Mouse (Mus musculus) gonadal fat pad, adult 2 months (tissue): ENCODE measurements around the gene Col4a1. TPM values are rescaled to one million over a fixed set of nuclear protein-coding genes. Genes with fewer than 3 reads are reported as not detected.

ENCODE experiments used
- DNase-seq: peaks from one replicate; pipeline ENCODE4 v3.0.0-alpha.2; 2012; ENCODE audit warnings: low read depth
- polyA plus RNA-seq: library from polyadenylated mRNA; depleted of rRNA; stranded (reverse); fragments of >200 nt; gene quantifications from 2 replicates; pipeline ENCODE4 v1.2.3, GENCODE M21; 2012; rRNA removed

Col4a1 gene
- polyA plus RNA-seq, 1 experiment = 759 TPM

DNA sequence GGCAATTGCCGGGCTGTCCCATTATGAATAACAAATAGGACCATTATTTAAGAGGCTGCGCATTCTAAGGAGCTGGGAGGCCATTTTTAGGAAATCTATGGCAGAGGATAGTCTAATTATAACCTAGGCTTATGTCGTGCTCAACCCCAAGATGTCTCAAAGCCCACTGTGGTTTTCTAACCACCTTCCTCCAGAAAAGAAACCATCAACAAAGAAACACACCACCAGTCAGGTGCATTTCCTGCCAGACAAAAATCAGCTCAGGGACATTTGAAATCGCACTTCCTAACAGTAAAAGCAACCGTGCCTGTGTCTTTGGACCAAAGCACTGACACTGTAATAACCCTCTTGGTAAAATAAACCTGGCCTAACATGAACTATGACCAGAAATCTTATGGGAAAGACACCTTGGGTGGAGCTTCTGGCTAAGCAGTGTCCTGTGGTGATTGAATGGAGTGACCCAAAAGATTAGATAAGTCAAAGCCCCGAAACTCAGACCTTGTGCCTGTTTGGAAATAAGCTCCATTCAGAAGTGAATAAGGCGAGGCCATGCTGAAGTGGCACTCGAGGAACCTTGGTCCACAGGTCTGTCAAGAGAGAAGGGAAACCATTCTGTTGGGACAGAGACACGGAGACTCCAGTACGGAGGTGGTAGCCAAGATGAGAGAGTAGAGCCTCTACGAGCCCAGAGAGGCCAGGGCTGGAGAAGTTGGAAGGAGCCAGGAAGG lies 131.0 kb downstream of the Col4a1 start:
- no peak for DNase-seq

DNA sequence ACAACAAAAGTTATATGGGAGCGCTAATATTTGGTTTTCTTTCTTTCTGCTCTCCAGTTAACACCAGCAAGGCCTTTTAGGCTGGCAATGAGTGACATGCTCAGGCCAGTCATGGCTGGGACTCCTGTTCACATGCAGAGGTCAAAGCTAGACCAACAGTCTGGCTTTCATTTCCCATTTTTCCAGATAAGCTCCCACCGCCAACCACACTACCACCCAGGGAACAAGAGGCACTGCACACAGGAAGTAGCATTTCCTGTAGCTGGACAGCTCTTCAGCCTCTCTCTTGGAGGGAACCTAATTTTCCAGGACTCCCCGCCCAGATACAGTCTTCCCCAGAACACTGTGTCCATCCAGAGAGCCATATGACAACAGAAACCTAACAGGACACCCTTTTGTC lies 132.8 kb downstream of the Col4a1 start:
- DNase-seq = no peak

DNA sequence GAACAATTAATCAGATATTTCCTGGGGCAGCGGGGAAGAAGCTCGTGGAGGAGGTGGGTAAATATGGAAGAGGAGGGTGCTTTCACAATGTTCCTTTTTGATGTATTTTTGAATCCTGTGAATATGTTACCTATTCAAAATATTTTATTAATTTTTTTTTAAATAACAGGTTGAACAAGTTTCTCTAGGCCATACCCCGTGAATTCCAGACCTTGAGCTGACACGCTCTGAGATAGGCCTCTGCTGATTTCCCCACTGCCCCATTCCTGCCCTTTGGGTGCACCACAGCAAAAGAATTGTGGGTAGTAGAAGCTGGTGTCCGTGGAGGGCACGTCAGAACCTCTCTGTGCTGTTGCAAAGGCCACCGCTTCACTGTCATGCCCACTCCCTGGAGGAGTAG lies 136.2 kb downstream of the Col4a1 start:
- no peak for DNase-seq

DNA sequence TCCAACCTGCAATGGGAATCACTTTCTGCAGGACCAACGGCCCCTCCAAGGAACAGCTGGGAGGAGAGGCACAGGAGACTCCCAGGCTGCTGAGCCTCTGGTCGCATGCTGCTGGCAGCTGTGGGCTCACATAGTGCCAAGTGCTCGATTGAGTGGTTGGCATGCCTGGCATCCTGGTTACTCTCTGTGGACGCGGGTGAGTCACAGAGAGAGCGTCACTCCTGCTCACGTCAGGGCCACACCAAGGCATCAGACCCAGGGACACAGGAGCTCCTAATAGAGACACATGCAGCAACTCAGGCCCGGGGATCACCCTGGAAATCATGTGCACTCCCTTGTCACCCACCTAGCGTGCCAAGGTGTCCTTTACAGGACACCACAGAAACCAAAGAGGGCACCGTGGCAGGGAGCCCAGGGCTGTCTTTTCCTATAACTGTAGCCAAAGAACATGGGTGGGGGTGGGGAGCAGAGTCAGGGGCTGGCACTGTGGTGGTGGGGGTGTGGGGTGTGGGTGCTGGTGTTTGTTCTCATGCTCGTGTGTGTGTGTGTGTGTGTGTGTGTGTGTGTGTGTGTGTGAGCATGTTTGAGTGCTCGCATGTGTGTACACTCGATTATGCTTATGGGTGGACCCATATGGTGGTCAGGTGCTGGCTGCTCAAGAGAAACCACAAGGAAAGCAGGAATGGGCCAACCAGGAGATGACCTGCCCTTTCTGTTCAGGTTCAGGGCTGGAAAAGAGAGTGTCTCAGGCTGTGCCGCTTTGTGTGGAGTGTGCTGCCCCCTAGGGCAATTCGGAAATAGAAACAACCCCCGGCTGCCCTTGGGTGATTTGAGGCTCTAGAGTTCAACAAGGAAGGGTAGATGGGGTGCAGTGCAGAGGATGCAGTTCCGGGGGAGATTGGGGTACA lies 139.1 kb downstream of the Col4a1 start:
- DNase-seq = no peak

DNA sequence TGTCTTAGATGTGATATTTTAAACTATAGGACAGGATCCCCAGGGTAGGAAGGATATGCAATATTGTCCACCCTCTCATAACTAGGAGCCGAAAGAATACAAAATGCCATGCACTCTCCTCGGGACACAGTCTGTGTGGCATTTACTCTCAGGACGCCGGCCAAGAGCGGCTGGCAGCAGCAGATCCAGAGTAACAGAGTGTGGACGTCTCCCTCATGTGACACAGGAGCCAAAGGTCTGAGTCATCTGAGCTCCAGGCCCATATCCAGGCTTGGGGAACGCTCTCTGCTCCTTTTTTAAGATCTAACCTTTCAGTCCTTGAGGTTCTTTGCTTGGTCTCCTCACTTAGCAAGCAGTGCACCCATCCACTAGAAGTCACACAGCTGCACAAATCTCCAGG lies 141.1 kb downstream of the Col4a1 start:
- no peak for DNase-seq

DNA sequence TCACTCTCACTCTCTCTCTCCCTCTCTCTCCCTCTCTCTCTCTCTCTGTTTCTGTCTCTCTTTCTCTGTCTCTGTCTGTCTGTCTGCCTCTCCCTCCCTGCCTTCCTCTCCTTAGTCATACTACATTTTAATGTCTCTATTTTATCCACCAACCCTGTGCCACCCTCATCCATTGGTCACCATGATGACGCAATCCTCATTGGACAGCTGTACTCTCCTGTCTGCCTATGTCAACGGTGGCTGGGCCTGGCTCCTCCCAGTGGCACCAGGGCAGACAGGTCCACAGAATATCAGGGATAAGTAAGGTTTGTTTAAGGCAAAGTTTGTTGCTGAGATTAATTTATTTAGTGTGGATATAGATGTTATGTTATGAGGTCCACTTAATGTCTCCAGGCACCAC lies 143.2 kb downstream of the Col4a1 start:
- no peak for DNase-seq

DNA sequence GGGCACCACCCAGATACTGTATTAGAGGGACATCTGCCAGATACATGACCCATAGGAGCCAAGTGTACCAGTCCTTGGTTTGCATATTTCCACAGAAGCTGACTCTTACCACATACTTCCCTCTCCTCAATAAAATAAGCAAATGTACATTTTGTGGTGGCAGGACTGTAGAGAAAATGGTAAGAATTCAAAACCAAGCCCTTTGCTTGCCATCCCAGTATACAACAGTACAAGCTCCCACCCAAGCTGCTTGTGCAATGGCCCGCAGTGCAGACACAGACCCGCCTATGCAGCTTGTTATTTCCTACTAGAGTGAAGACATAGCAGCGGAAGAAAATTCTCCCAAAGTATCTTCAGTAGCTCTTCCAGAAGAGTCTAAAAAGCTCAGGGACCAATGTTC lies 143.8 kb downstream of the Col4a1 start:
- no peak for DNase-seq

DNA sequence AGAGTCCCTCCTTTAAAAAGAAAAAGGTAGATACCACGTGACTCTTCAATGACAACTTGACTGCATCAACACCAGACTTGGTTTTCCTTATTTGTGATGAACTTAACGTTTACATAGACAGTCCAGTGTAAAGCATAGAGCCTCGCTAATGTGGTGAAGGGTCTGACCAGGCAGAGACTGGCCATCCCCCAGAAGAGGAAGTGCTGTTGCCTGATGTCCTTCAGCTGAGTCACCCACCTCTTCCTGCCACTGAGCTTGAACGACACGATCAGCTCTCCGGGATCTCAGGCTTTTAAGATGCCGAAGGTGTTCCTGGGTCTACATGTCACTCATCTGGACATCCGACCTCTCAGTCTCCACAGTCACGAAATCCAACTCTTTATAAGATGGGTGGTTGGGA lies 144.7 kb downstream of the Col4a1 start:
- no peak for DNase-seq

DNA sequence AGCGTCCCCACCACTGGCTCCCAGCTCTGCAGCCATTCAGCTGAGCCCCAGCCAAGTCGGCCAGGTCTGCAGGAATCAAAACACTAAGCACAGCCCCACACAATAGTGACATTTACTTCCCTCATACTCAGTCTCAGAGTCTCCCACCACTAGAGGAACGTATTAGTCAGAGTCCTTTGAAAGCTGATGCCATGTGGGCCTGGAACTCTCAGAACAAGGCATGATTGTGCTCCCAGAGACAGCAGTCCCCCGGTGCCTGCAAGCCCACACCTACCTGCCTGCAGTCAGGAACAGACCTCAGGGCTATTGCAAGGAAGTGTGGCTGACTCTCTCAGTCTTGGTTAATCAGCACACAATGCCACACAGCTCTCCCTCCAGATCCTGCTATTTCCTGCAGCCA lies 147.0 kb downstream of the Col4a1 start:
- no peak for DNase-seq

DNA sequence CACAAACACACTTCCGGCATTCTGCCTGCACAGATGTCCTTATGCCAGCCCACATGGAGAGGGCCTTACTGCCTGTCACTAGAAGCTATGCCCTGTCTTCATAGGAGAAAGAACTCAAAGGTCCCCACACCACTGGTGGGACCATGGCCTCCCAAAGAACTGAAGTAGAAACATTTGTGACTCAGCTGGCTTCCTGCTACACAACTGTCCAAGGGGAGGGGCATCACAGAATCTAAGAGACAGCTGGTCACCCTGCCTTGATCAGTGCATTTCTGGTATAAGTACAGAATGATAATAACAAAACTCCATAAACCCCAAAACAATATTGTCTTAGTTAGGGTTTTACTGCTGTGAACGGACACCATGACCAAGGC lies 156.3 kb downstream of the Col4a1 start:
- no peak for DNase-seq

DNA sequence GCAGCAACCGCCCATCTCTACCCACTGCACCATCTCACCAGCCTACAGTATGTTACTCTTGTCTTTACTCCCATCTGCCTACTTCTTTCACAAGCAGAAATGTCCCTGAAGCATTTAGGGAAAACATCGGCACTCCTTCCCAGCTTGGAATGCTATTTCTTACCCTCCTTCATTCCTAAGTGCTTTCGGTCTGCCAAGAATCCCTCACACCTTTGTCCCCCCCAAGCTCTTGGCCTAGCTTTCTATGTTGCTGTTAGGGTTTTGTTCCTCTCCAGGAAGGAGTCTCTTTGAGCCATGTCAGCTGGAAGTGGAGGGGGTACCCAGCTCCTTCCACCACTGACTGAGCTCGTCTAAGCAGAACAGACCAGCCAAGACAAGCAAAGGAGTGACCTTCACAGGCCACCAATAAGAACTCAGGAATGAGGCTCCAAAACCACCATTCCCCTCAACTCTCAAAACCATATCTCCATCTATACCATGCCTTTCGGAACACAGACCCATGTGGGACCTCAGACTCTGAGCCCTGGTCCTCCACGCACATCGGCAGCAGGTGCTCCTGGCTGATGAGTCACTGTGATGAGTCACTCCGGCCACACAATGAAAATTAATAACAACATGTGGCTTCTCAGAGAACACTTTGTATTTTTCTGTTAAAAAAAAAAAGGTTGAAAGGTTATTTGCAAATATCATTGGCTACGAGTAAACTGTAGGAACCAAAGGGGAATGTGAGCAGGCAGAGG lies 156.9 kb downstream of the Col4a1 start:
- DNase-seq = no peak

DNA sequence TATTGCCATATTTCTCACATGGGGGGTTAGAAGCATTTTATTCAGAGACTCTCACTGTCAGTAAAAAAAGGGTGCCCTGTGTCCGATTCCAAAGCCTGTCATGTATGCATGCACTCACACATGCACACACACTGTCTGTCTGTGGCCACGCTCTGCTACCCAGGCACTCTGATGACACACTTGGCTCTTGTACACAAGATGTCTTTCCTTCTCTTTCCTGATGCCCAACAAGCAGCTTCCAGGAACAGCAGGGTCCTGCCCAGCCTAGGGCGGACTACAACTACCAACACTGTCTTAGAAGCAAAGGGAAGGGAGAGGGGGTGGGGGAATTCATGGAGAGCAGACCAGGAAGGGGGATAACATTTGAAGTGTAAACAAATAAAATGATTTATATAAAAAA lies 162.4 kb downstream of the Col4a1 start:
- DNase-seq = no peak

DNA sequence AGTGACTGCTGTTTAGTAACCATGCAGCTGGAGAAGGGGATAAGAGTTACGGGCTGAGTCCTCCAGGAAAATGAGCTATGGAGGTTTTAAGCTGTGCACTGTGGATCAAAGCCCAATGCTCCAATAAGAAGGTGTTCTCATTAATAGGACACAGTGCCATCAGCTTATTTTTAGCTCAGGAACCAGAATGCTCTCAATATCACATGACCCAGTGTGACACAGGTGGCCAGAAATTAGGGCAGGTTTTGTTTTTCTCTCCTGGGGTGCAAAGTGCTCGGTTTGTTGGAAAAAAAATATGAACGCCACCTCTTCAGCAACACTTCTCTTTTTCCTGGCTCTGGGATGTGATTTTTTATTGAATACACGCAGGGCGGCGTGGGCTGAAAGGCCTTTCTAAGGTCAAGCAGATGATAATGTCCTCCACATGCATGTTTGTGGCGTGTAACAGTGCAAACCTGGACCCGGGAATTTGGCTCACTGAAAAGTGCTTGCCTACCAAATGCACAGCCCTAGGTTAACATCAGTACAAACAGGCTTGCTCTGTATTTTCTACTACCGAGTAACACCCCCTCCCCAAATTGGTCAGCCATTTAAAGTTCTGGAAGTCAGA lies 163.3 kb downstream of the Col4a1 start:
- no peak for DNase-seq

DNA sequence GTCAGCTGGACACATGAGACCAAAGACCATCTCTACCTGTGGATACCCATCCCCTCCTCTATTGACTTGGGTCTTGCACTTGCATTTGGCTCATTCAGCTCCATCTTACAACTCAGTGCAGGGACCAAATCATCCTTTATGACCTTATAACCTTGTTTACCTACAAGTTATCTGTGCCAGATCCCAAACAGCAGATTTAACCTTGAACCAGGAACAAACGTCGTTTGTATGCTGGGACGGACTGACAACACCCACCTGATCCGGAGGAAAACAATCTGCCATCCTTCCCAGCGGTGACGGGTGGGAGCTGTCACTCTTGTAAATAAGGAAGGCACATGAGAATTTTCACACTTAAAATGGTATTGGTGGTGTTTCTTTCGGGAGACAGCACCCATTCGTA lies 163.8 kb downstream of the Col4a1 start:
- no peak for DNase-seq

Other genes with a start within 250 kb of the Col4a1 start
- gene Col4a2, start within 50 bp of the Col4a1 start, polyA plus RNA-seq = 148 and 239 TPM in 2 replicates
- 39.1 and 46.9 TPM in 2 replicates for gene Rab20, start 165.9 kb upstream of the Col4a1 start, polyA plus RNA-seq
- gene Naxd, start 184.7 kb upstream of the Col4a1 start, polyA plus RNA-seq = 186 and 189 TPM in 2 replicates
- gene Cars2, start 238.0 kb upstream of the Col4a1 start, polyA plus RNA-seq = 36.2 and 39.0 TPM in 2 replicates
- 16.2 and 21.7 TPM in 2 replicates for gene Ing1, start 242.7 kb upstream of the Col4a1 start, polyA plus RNA-seq